Mouse (Mus musculus) splenic B cell, adult 2 months (primary cell): ENCODE data around the gene Cd300a.

Source experiments
- DNase-seq: peaks from one replicate; pipeline ENCODE4 v3.0.0-alpha.2; 2011; ENCODE audit warnings: low read depth, low spot score
- H3K27me3 ChIP-seq: 2 replicates; pipeline ENCODE4 v1.6.1; 2012; ENCODE audit warnings: mild to moderate bottlenecking, low read length, moderate library complexity, mixed read lengths; ENCODE audit not compliant: control insufficient read depth, poor library complexity, insufficient read depth, severe bottlenecking
- H3K36me3 ChIP-seq: 2 replicates; pipeline ENCODE4 v1.6.1; 2012; ENCODE audit warnings: mild to moderate bottlenecking, low read length, moderate library complexity, mixed read lengths; ENCODE audit not compliant: control insufficient read depth, poor library complexity, insufficient read depth, severe bottlenecking

The Cd300a gene

GRCm38 (mm10) chr11:114875301-114875801 lies 14.5 kb upstream of the Cd300a start:
- Histone ChIP-seq H3K27me3 (no peaks in the 10 kb centered on the region), H3K36me3 (no peaks in the 10 kb centered on the region)
- peak; percentile 26 for DNase-seq

GRCm38 (mm10) chr11:114876176-114876575 lies 13.7 kb upstream of the Cd300a start:
- H3K36me3 ChIP-seq = no peaks in the 10 kb centered on the region
- no peak for DNase-seq

GRCm38 (mm10) chr11:114876621-114877020 lies 13.2 kb upstream of the Cd300a start:
- H3K27me3 ChIP-seq = no peaks in the 10 kb centered on the region
- no peaks in the 10 kb centered on the region for H3K36me3 ChIP-seq
- no peak for DNase-seq

More at GRCm38 (mm10) chr11:114876176-114876575, 13.7 kb upstream of the Cd300a start:
- H3K27me3 ChIP-seq = no peaks in the 10 kb centered on the region

GRCm38 (mm10) chr11:114877145-114877544 lies 12.7 kb upstream of the Cd300a start:
- Histone ChIP-seq H3K27me3 (no peaks in the 10 kb centered on the region), H3K36me3 (no peaks in the 10 kb centered on the region)
- DNase-seq = peak; percentile 63

- Histone ChIP-seq H3K36me3 (no peaks in the 10 kb centered on the region), H3K27me3 (no peaks in the 10 kb centered on the region)
- peak; percentile 68 for DNase-seq
Observed at GRCm38 (mm10) chr11:114879666-114880065, 10.2 kb upstream of the Cd300a start.

GRCm38 (mm10) chr11:114880185-114880584 lies 9.7 kb upstream of the Cd300a start:
- DNase-seq = no peak

GRCm38 (mm10) chr11:114880589-114880988 lies 9.3 kb upstream of the Cd300a start:
- H3K36me3 ChIP-seq = no peaks in the 10 kb centered on the region
- peak; percentile 74 for DNase-seq
- no peaks in the 10 kb centered on the region for H3K27me3 ChIP-seq

More at GRCm38 (mm10) chr11:114880185-114880584, 9.7 kb upstream of the Cd300a start:
- H3K36me3 ChIP-seq = no peaks in the 10 kb centered on the region
- H3K27me3 ChIP-seq = no peaks in the 10 kb centered on the region

- no peaks in the 10 kb centered on the region for H3K27me3 ChIP-seq
- DNase-seq = peak; percentile 54
- no peaks in the 10 kb centered on the region for H3K36me3 ChIP-seq
Observed at GRCm38 (mm10) chr11:114883251-114883789, 6.5 kb upstream of the Cd300a start.

GRCm38 (mm10) chr11:114884380-114885100 lies 5.3 kb upstream of the Cd300a start:
- no peaks in the 10 kb centered on the region for H3K36me3 ChIP-seq
- no peaks in the 10 kb centered on the region for H3K27me3 ChIP-seq
- no peak for DNase-seq

- H3K27me3 ChIP-seq = no peaks in the 10 kb centered on the region
- DNase-seq = no peak
- no peaks in the 10 kb centered on the region for H3K36me3 ChIP-seq
Observed at GRCm38 (mm10) chr11:114890542-114890941, 701 bp downstream of the Cd300a start.

GRCm38 (mm10) chr11:114896085-114896484 lies 6.2 kb downstream of the Cd300a start:
- H3K36me3 ChIP-seq = no peaks in the 10 kb centered on the region
- no peak for DNase-seq
- H3K27me3 ChIP-seq = no peaks in the 10 kb centered on the region

- DNase-seq = peak; percentile 38
- Histone ChIP-seq H3K36me3 (no peaks in the 10 kb centered on the region), H3K27me3 (no peaks in the 10 kb centered on the region)
Observed at GRCm38 (mm10) chr11:114898026-114898425, 8.2 kb downstream of the Cd300a start.

GRCm38 (mm10) chr11:114903224-114903623 lies 13.4 kb downstream of the Cd300a start:
- Histone ChIP-seq H3K27me3 (no peaks in the 10 kb centered on the region), H3K36me3 (no peaks in the 10 kb centered on the region)
- DNase-seq = no peak

- no peak for DNase-seq
- H3K36me3 ChIP-seq = no peaks in the 10 kb centered on the region
- no peaks in the 10 kb centered on the region for H3K27me3 ChIP-seq
Observed at GRCm38 (mm10) chr11:114907567-114907966, 17.7 kb downstream of the Cd300a start.

- Histone ChIP-seq H3K36me3 (no peaks in the 10 kb centered on the region), H3K27me3 (no peaks in the 10 kb centered on the region)
- no peak for DNase-seq
Observed at GRCm38 (mm10) chr11:114908086-114908485, 18.2 kb downstream of the Cd300a start.
